Mouse (Mus musculus) midbrain, embryonic 12.5 days (tissue): ENCODE measurements at regions not wholly inside any gene's neighbourhood (a gene's known extent, or its start where the extent isn't known, plus 50 kb on each side); places are given as distances from the start of the nearest gene placed in this dataset.
"Not testable (repeated sequence)": the region's sequence is repeated elsewhere in the genome, so short reads cannot be mapped to it uniquely, and the experiment has no call there.

Source experiments
- ATAC-seq: fragments of 200-750 bp; cut with Nextera tagmentation; 2 replicates; pipeline ENCODE4 v1.8.0; 2017; ENCODE audit warnings: low read depth, moderate TSS enrichment, moderate library complexity; ENCODE audit not compliant: low FRiP score
- H3K27ac ChIP-seq: fragments of 300-500 bp; sonication (generic); replicated peaks from 2 replicates; pipeline ENCODE4 v1.5.1; 2016; ENCODE audit warnings: mild to moderate bottlenecking
- H3K27me3 ChIP-seq: fragments of 300-500 bp; sonication (generic); 2 replicates; pipeline ENCODE4 v1.6.1; 2016; ENCODE audit warnings: mild to moderate bottlenecking
- H3K36me3 ChIP-seq: fragments of 300-500 bp; sonication (generic); 2 replicates; pipeline ENCODE4 v1.6.1; 2016
- H3K4me1 ChIP-seq: fragments of 300-500 bp; sonication (generic); 2 replicates; pipeline ENCODE4 v1.6.1; 2016
- H3K4me2 ChIP-seq: fragments of 300-500 bp; sonication (generic); replicated peaks from 2 replicates; pipeline ENCODE4 v1.6.1; 2016; ENCODE audit warnings: mild to moderate bottlenecking, moderate library complexity
- H3K4me3 ChIP-seq: fragments of 300-500 bp; sonication (generic); 2 replicates; pipeline ENCODE4 v1.5.1; 2016; ENCODE audit warnings: mild to moderate bottlenecking
- H3K9ac ChIP-seq: fragments of 300-500 bp; sonication (generic); replicated peaks from 2 replicates; pipeline ENCODE4 v1.6.1; 2016; ENCODE audit warnings: mild to moderate bottlenecking, moderate library complexity
- H3K9me3 ChIP-seq: fragments of 300-500 bp; sonication (generic); 2 replicates; pipeline ENCODE4 v1.6.1; 2016; ENCODE audit warnings: mild to moderate bottlenecking
- WGBS: fragments of 180-500 bp; shearing (Covaris S2); methylation state at CpG from one replicate; pipeline ENCODE4 v1.1.7; 2016; 5-methylcytosine and 5-hydroxymethylcytosine counted together

DNA sequence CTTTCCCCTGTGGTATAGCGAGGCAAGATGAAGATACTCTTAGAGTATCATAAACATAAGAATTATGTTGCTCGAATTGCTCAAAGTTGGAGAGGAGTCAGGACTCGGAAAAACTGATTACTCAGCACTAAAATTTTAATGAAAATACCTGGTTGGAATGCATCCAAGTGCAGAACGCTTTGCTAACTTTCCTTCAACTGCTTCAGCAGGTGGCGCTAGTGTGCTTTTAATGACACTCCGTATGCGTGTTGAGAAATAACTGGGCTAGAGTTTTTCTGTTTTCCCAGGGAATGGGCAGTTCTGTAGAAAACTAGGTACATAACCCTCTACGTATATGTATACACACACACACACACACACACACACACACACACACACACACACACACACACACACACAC lies 221.0 kb downstream of the Grxcr1 start:
- Histone ChIP-seq H3K9me3 (no peaks in the 10 kb centered on the region), H3K27ac (no peak overlapping the region), H3K36me3 (no peaks in the 10 kb centered on the region), H3K4me1 (no peaks in the 10 kb centered on the region), H3K4me2 (no peak overlapping the region), H3K9ac (no peak overlapping the region), H3K4me3 (no peak overlapping the region), H3K27me3 (no peaks in the 10 kb centered on the region)
- 17% methylated on average over 8 of the region's 8 CpGs for WGBS
- peak; percentile 75 for ATAC-seq

DNA sequence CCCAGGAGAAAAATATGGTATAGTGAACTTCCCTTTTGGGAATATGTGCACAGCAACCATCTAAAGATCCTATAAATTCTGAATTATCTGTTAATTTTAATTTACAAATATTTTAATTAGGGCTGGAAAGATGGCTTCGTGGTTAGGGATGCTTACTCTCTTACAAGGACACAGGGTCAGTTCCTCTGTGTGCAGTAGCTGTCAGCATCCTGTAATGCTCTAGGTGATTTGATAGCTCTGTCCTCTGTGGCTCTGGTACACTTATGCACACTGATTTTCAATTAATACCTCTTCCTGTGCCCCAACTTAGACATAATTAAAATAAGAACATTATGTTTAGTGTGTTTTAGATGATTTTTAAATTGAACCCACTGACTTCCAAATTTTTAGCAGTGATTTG lies 221.8 kb downstream of the Grxcr1 start:
- Histone ChIP-seq H3K9ac (no peak overlapping the region), H3K27me3 (no peaks in the 10 kb centered on the region), H3K4me3 (no peak overlapping the region), H3K36me3 (no peaks in the 10 kb centered on the region), H3K4me2 (no peak overlapping the region), H3K27ac (no peak overlapping the region), H3K4me1 (no peaks in the 10 kb centered on the region), H3K9me3 (no peaks in the 10 kb centered on the region)
- ATAC-seq = no peak
- 66% methylated on average over 1 of the region's 1 CpGs for WGBS

DNA sequence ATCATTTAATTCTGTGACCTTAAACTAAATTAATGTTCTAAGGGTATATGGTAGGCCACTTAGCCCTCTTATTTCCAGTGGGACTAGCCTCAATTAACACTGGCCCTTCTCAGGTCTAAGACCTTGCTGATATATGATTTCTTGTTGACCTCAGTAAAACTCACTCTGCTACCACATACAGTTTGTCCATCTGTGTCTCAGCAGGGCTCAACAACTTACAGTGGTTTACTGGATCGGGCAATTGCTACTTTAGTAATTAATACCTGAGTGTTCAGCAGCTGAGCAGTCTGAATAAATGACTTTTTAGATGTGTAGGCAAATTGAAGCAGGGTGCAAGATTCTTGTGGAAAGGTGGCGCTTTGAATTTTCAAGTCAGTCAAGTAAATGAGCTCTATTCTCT lies 222.5 kb downstream of the Grxcr1 start:
- no peak for ATAC-seq
- WGBS = 73% methylated on average over 2 of the region's 2 CpGs

DNA sequence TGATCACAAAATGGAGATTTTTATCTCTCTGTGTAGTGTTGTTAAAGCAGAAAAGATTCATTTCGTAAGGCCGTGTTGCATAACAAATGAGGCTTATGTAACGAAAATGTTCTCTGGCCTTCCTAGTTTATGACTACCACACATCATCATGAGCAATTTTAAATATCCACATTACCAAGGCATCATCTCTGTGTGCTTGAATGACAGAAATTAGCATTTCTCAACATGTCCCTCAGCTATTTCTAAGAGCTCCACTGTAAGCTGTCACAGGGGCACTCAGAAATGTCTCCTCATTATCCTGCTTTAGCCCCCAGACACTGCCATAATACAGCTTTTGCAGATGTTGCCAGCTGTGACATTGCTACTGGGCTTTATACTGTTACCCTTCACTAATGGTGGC lies 232.6 kb downstream of the Grxcr1 start:
- H3K27ac ChIP-seq = no peak overlapping the region
- WGBS = 93% methylated on average over 3 of the region's 3 CpGs

More for the DNA sequence above, 222.5 kb downstream of the Grxcr1 start:
- H3K27ac ChIP-seq = no peak overlapping the region
- H3K9me3 ChIP-seq = no peaks in the 10 kb centered on the region
- H3K36me3 ChIP-seq = no peaks in the 10 kb centered on the region
- H3K4me1 ChIP-seq = no peaks in the 10 kb centered on the region
- H3K27me3 ChIP-seq = no peaks in the 10 kb centered on the region
- no peak overlapping the region for H3K4me3 ChIP-seq
- H3K9ac ChIP-seq = no peak overlapping the region
- H3K4me2 ChIP-seq = no peak overlapping the region

DNA sequence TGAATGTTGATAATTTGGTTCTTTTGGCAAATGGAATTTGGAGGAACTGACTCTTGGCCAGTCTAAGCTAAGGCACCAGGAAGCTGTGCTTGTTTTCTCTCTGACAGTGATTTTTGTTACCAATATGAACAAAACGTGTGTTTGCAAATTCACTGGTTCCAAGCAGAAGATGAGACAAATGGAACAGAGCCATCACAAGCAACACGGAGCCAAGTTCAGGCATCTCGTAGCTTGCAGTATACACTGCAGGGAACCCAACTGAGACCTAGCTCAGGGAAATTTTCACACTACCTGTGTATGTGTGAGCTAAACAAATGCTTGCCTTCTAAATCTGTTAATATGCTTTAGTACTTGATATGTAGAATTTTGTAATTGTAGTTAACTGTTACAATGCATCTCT lies 242.6 kb downstream of the Grxcr1 start:
- no peak overlapping the region for H3K4me2 ChIP-seq
- H3K36me3 ChIP-seq = no peaks in the 10 kb centered on the region
- no peaks in the 10 kb centered on the region for H3K27me3 ChIP-seq
- H3K9ac ChIP-seq = no peak overlapping the region
- no peak for ATAC-seq
- H3K9me3 ChIP-seq = no peaks in the 10 kb centered on the region
- no peaks in the 10 kb centered on the region for H3K4me1 ChIP-seq
- H3K27ac ChIP-seq = no peak overlapping the region
- WGBS = 85% methylated on average over 3 of the region's 3 CpGs
- no peak overlapping the region for H3K4me3 ChIP-seq

More for the DNA sequence above, 232.6 kb downstream of the Grxcr1 start:
- Histone ChIP-seq H3K9me3 (no peaks in the 10 kb centered on the region), H3K27me3 (no peaks in the 10 kb centered on the region), H3K36me3 (no peaks in the 10 kb centered on the region), H3K4me1 (no peaks in the 10 kb centered on the region), H3K4me3 (no peak overlapping the region), H3K9ac (no peak overlapping the region), H3K4me2 (no peak overlapping the region)
- ATAC-seq = no peak

DNA sequence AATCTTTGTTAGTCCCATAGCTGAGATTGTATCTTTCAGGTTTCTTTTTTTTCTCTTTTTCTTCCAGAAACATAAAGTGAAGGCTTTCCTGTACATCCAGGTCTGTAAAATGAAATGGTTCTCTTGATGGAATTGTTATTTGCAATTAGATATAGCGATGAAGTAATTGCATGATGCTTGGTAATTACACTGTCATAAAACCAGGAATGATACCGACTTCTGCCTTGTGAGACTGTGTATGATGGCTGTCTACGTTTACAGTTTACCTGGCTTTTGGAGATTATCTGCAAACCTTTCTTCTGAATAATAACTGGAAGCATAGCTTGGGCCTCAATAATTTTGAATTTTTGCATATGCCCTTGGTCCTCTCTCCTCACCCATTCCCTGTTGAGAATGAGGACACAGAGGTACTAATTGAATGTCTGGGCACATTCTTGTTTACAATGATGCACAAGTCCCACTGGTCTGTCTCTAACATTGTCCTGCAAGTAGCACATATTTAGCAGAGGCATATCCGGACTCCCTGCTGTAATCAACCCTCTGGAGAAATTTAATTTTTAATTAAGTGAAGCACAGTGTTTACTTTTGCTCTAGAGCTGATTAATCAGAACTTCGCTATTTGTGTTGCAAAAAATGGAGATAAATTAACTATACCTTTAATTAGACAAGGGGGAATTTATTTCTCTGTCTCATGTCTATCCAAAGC lies 244.1 kb downstream of the Grxcr1 start:
- no peak overlapping the region for H3K9ac ChIP-seq
- no peaks in the 10 kb centered on the region for H3K27me3 ChIP-seq
- H3K9me3 ChIP-seq = no peaks in the 10 kb centered on the region
- H3K4me1 ChIP-seq = no peaks in the 10 kb centered on the region
- H3K4me2 ChIP-seq = no peak overlapping the region
- no peak for ATAC-seq
- WGBS = 85% methylated on average over 5 of the region's 5 CpGs
- no peak overlapping the region for H3K27ac ChIP-seq
- H3K4me3 ChIP-seq = no peak overlapping the region
- H3K36me3 ChIP-seq = no peaks in the 10 kb centered on the region

DNA sequence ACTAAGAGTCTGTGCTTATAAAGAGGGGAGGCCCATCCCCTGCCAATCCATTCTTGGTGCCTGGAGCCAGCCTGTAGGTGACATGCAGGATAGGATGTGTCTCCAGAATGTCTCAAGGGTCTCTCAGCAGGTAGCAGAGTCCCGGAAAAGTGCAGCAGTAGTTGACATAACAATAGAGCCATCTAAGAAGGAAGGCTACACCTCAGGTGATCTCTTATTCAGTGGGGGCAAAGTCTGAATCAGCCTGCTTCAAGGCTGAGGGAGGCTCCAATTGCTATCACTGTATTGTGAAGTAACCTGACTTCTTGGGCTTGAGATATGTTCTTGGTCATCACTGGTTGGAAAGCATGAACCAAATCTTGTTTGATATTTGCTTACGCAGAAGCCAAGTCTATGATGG lies 264.1 kb downstream of the Grxcr1 start:
- H3K4me3 ChIP-seq = not testable (repeated sequence)

DNA sequence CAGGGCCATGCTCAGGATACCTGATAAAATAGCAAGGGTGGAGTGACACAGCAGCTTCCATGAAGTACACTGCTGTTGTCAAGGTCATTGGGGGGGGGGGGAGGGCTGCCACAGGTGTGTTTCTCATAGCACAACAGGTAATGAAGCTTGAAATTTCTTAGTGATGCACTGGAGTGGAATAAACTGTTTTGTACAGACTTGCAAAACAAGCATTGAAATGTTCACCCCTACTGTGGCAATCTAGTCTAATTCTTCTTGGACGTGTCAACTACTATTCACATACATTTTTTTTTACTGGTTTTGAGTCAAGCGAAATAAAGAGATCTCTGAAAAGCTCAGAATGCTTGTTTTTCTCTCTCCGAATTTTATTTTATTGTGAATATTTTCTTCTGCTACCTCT lies 281.6 kb downstream of the Grxcr1 start:
- Histone ChIP-seq H3K9me3 (no peaks in the 10 kb centered on the region), H3K36me3 (no peaks in the 10 kb centered on the region), H3K9ac (no peak overlapping the region), H3K4me2 (no peak overlapping the region), H3K27me3 (no peaks in the 10 kb centered on the region), H3K4me3 (no peak overlapping the region), H3K4me1 (no peaks in the 10 kb centered on the region), H3K27ac (no peak overlapping the region)
- WGBS = 68% methylated on average over 3 of the region's 3 CpGs
- no peak for ATAC-seq

More for the DNA sequence above, 264.1 kb downstream of the Grxcr1 start:
- ATAC-seq, H3K9me3 ChIP-seq, H3K4me1 ChIP-seq, H3K9ac ChIP-seq, H3K36me3 ChIP-seq, H3K27me3 ChIP-seq, H3K4me2 ChIP-seq, H3K27ac ChIP-seq: not testable (repeated sequence)
- WGBS = 90% methylated on average over 2 of the region's 2 CpGs

DNA sequence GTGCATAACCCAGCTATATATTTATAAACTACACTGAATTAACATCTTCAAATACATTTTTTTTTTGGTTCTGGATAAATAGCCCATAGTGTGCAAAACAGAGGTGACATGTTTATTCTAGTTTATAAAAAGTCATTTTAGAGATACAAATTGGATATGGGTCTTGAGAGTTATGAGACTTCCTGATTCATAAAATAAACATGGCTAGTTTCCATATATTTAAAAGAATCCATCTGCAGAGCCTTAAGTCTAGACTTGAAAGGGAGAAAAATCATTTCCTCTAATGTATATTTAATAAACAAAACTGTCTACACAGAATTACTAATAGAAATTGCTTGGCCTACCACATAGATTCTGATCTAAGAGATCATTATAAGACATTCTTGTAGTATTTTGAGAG lies 287.3 kb downstream of the Grxcr1 start:
- H3K27me3 ChIP-seq = no peaks in the 10 kb centered on the region
- no peaks in the 10 kb centered on the region for H3K4me1 ChIP-seq
- H3K4me2 ChIP-seq = no peak overlapping the region
- H3K9me3 ChIP-seq = no peaks in the 10 kb centered on the region
- H3K9ac ChIP-seq = no peak overlapping the region
- H3K36me3 ChIP-seq = no peaks in the 10 kb centered on the region
- no peak for ATAC-seq
- no peak overlapping the region for H3K4me3 ChIP-seq
- no peak overlapping the region for H3K27ac ChIP-seq

DNA sequence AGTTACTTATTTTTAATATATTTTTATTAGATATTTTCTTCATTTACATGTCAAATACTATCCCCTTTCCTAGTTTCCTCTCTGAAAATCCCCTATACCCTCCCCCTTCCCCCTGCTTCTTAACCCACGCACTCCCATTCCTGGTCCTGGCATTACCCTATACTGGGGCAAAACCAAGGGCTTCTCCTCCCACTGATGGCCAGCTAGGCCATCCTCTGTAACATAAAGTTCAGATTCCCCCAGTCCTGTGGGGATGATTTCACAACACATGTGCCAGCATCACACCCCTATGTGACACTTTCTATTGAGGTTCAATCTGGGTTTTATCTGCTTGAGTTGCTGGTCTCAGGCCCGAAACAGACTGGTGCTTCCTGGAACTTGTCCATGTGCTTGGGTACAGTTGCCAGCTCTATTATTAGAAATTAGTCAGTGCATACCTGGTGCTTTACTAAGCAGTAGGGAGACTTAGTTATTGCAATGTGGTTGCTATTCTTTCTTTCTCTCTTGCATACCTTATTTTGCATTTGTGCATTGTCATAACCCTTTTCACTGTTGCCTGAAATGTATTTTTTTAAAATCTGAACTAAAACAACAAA lies 295.5 kb downstream of the Grxcr1 start:
- ATAC-seq = 0 out of 2 replicates have a peak, but pooled peaks have one; percentile 30
- Histone ChIP-seq H3K9ac (no peak overlapping the region), H3K9me3 (no peaks in the 10 kb centered on the region), H3K36me3 (no peaks in the 10 kb centered on the region), H3K27me3 (no peaks in the 10 kb centered on the region), H3K4me2 (no peak overlapping the region), H3K4me3 (no peak overlapping the region), H3K4me1 (no peaks in the 10 kb centered on the region), H3K27ac (no peak overlapping the region)
- 93% methylated on average over 2 of the region's 2 CpGs for WGBS

DNA sequence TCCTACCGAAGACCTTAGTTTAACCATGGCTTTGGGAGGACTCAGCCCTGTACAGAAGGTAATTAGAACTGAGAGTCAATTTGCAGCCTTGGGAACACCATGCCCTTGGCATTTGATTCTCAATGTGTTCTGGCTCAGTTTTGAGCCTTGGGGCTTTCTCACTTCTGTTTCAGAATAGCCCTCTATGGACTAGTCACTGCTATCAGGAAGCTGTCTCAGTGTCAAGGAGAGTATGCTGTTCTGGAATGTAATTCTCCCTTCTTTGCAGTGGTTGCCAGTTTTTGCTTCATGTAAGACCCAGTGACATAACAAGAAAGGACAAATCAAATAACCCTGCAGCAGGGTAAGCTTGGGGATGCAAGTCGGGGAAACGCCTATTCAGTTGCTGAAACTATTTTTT lies 297.7 kb downstream of the Grxcr1 start:
- Histone ChIP-seq H3K4me2 (no peak overlapping the region), H3K4me1 (no peaks in the 10 kb centered on the region), H3K9me3 (no peaks in the 10 kb centered on the region), H3K27me3 (no peaks in the 10 kb centered on the region), H3K36me3 (no peaks in the 10 kb centered on the region), H3K4me3 (no peak overlapping the region), H3K27ac (no peak overlapping the region), H3K9ac (no peak overlapping the region)
- ATAC-seq = no peak
- WGBS = 85% methylated on average over 3 of the region's 3 CpGs

DNA sequence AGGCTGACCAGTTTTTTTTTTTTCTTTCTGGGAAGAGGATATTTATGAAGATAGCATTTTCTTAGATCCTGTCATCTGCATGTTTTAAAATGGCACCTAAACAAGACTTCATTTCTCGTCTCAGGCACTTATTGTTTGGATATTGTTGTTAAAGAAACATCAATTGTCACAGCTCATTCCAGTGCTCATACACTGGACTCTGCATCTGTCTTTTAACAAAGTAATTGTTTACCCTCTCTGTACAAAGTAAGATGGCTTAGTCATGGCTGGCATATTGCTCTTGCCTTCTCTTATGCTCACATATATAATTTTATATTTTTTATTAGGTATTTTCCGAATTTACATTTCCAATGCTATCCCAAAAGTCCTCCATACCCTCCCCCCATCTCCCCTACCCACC lies 298.2 kb downstream of the Grxcr1 start:
- WGBS = 73% methylated on average over 2 of the region's 2 CpGs
- Histone ChIP-seq H3K9ac (no peak overlapping the region), H3K27me3 (no peaks in the 10 kb centered on the region), H3K36me3 (no peaks in the 10 kb centered on the region), H3K27ac (no peak overlapping the region), H3K4me2 (no peak overlapping the region), H3K9me3 (no peaks in the 10 kb centered on the region), H3K4me3 (no peak overlapping the region), H3K4me1 (no peaks in the 10 kb centered on the region)
- no peak for ATAC-seq

DNA sequence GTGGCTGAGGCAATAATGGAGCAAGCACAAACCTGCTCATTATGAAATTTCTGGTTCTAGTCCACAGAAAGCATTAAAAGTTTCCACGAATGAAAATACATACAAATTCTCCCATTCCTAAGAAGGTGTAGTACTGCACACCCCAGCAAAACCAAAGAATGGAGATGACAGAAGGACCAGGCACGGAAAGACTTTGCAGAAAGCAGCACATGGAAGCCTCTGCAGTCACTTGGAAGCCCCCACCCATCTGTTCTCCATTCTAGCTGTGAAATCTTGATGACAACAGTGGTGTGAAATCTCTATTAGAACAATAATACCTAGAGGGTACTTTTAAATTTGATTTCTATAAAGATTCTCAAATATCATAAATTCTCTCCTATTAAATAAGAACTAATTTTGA lies 319.3 kb downstream of the Grxcr1 start:
- Histone ChIP-seq H3K27me3 (no peaks in the 10 kb centered on the region), H3K4me3 (no peak overlapping the region), H3K9me3 (no peaks in the 10 kb centered on the region), H3K4me1 (no peaks in the 10 kb centered on the region), H3K27ac (no peak overlapping the region), H3K4me2 (no peak overlapping the region), H3K9ac (no peak overlapping the region), H3K36me3 (no peaks in the 10 kb centered on the region)
- no peak for ATAC-seq
- WGBS = 69% methylated on average over 2 of the region's 2 CpGs
